ENCODE assay signal across 20 mouse cellular contexts in the genomic region with DNA sequence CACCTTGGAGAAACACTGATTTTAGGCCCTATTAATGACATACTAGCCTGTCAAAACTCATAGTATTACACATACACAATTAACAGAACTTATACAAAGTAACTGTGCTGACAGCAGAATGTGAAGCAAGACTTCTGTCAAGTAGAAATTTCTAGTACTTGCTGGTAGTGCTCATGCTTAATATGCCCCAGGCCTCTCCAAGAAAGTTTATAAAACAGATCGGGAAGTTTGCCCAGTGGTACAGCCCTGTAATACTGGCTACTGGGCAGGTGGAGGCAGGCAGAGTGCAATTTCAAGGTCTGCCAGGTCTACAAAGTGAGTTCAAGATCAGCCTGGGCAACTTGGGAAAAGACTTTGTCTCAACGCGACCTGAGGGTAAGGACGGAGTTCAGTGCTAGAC. TPM values are rescaled to one million over a fixed set of nuclear protein-coding genes. Genes with fewer than 3 reads are reported as not detected.
DNase-seq lines count a peak whose midpoint lies in the region; ATAC-seq lines count a peak whose summit lies in the region.
"Had no signal": no experiment of that assay in that cellular context is flagged by ENCODE, and none has a peak within 500 bp of the region (broad histone marks: within the 10 kb centered on the region; RNA-seq: fewer than 3 reads in every experiment).

No protein-coding gene starts in this region.

- peaks cover 22% of the 10 kb centered on the region for H3K4me1 ChIP-seq in neural tube, embryonic 15.5 days
- H3K4me1 ChIP-seq: embryonic facial prominence, embryonic 15.5 days; kidney, embryonic 15.5 days; liver, embryonic 13.5 days; lung, embryonic 15.5 days; megakaryocyte, embryonic 14.5 days had no signal

- H3K9ac ChIP-seq in neural tube, embryonic 15.5 days (replicated peaks) = no peak overlapping the region
- H3K9ac ChIP-seq: embryonic facial prominence, embryonic 15.5 days; kidney, embryonic 15.5 days; liver, embryonic 13.5 days; lung, embryonic 15.5 days; midbrain, embryonic 13.5 days had no signal

- H3K9me3 ChIP-seq in neural tube, embryonic 15.5 days (replicated peaks) = no peaks in the 10 kb centered on the region
- H3K9me3 ChIP-seq: embryonic facial prominence, embryonic 15.5 days; kidney, embryonic 15.5 days; liver, embryonic 13.5 days; lung, embryonic 15.5 days; midbrain, embryonic 13.5 days had no signal

- ATAC-seq in neural tube, embryonic 15.5 days (ENCODE audit: low FRiP score) = no peak
- ATAC-seq: CD4-positive, CD25-positive, alpha-beta regulatory T cell, adult 4 months; intestine, postnatal 0 days; midbrain, embryonic 13.5 days had no signal

- peak; percentile 30 for DNase-seq in cerebellum, adult 9-11 months
- no peak for DNase-seq in cerebellum, adult 11 months
- peak; percentile 5 to 8 for DNase-seq in kidney, postnatal 36 days
- DNase-seq in kidney, adult 18-20 months = no peak
- DNase-seq in lung, postnatal 25 days (ENCODE audit: low spot score) = peak; percentile 2
- no peak for DNase-seq in lung, postnatal 4 days
- DNase-seq: adrenal gland, postnatal 25 days; gastrocnemius, postnatal 36 days; kidney, postnatal 4 days; liver, embryonic 13.5 days; retina, postnatal 1 day had no signal

- no peak overlapping the region for H3K4me2 ChIP-seq in neural tube, embryonic 15.5 days
- H3K4me2 ChIP-seq: embryonic facial prominence, embryonic 15.5 days; kidney, embryonic 15.5 days; liver, embryonic 13.5 days; lung, embryonic 15.5 days; midbrain, embryonic 13.5 days had no signal

- no peaks in the 10 kb centered on the region for H3K36me3 ChIP-seq in neural tube, embryonic 15.5 days
- H3K36me3 ChIP-seq: embryonic facial prominence, embryonic 15.5 days; kidney, embryonic 15.5 days; liver, embryonic 13.5 days; lung, embryonic 15.5 days; midbrain, embryonic 13.5 days had no signal

- H3K4me3 ChIP-seq in neural tube, embryonic 15.5 days (replicated peaks) = no peak overlapping the region
- H3K4me3 ChIP-seq: embryonic facial prominence, embryonic 15.5 days; kidney, embryonic 15.5 days; liver, embryonic 13.5 days; lung, embryonic 15.5 days; megakaryocyte, embryonic 14.5 days; midbrain, embryonic 13.5 days had no signal

- peak overlapping the region; percentile 24; the same call in 1 of the 2 replicates for H3K27ac ChIP-seq in neural tube, embryonic 15.5 days (replicated peaks)
- H3K27ac ChIP-seq: embryonic facial prominence, embryonic 15.5 days; hindbrain, postnatal 0 days; kidney, embryonic 15.5 days; liver, embryonic 13.5 days; lung, embryonic 15.5 days; midbrain, embryonic 13.5 days had no signal

- WGBS in neural tube, embryonic 15.5 days = 98% methylated on average over 4 of the region's 4 CpGs

- no peaks in the 10 kb centered on the region for H3K27me3 ChIP-seq in neural tube, embryonic 15.5 days (replicated peaks)
- H3K27me3 ChIP-seq: embryonic facial prominence, embryonic 15.5 days; kidney, embryonic 15.5 days; liver, embryonic 13.5 days; lung, embryonic 15.5 days; megakaryocyte, embryonic 14.5 days; midbrain, embryonic 13.5 days had no signal

RNA-seq across cellular contexts. Expression of gene Arfgef3, which starts 32.3 kb away (rescaled TPM):
- 6.4 and 7.4 TPM in 2 replicates for polyA plus RNA-seq in neural tube, embryonic 15.5 days (2015; fragmentation: Nextera tagmentation; extraction: Ambion mirVana)

Comparison
In these comparisons a context has a peak if more than half of its experiments do, and no peak if none do; other contexts are left out.
1. DNase-seq: peak in cerebellum, adult 9-11 months (single experiment), kidney, postnatal 36 days (2 of 2) and lung, postnatal 25 days (single experiment); none in cerebellum, adult 11 months (single experiment), kidney, adult 18-20 months (single experiment) and lung, postnatal 4 days (0 of 2).